ENCODE assay signal across 9 mouse cellular contexts in the genomic region with DNA sequence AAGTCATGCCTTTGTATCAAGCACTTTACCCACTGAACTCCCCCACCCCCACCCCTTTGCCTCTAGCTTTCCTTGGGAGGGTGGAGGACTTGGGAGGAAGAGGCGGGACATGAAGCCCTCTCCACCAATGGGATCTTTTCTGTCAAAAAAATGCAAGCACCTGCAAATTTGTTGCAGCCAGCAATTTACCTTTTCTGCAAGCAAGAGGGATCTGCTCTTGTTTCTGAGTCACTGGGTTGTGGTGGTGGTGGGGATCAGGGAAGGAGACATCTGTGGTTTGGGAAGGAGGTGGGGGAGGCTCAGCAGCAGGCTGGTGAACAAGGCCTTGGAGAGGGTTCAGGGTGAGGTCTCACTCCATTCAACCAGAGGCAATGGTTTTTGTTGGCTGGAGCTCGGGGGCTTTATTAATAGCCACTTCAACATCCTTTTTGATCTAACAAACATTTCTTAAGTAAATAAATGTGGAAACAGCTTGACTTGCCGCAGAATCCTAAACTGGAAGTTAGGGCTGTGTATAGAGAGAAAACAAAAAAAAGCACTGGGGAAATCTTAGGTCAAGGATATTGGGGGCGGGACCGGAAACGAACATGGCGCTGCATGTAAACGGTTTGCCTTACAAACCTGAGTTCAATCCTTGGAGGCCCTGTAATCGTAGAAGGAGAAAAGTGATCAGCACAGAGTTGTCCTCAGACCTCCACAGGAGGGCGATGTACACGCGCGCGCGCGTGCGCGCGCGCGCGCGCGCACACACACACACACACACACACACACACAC. TPM values are rescaled to one million over a fixed set of nuclear protein-coding genes. Genes with fewer than 3 reads are reported as not detected.
DNase-seq lines count a peak whose midpoint lies in the region; ATAC-seq lines count a peak whose summit lies in the region.
"Had no signal": no experiment of that assay in that cellular context is flagged by ENCODE, and none has a peak within 500 bp of the region (broad histone marks: within the 10 kb centered on the region; RNA-seq: fewer than 3 reads in every experiment).

No protein-coding gene starts in this region.

- ATAC-seq in midbrain, embryonic 16.5 days, result no peak
- ATAC-seq in intestine, embryonic 15.5 days, result no peak
- no peak for ATAC-seq in heart, embryonic 11.5 days (replicated peaks; ENCODE audit: insufficient number of reproducible peaks, low FRiP score, low TSS enrichment)

- WGBS in midbrain, embryonic 10.5 days, result 75% methylated on average over 24 of the region's 24 CpGs
- WGBS in midbrain, embryonic 16.5 days, result 61% methylated on average over 13 of the region's 24 CpGs
- WGBS in intestine, embryonic 15.5 days, result 65% methylated on average over 24 of the region's 24 CpGs
- 63% methylated on average over 23 of the region's 24 CpGs for WGBS in heart, embryonic 11.5 days (ENCODE audit: insufficient replicate concordance)

- H3K4me2 ChIP-seq in midbrain, embryonic 16.5 days (ENCODE audit: low read length), result no peak overlapping the region
- H3K4me2 ChIP-seq in intestine, embryonic 15.5 days (replicated peaks), result no peak overlapping the region
- H3K4me2 ChIP-seq in heart, embryonic 11.5 days, result no peak overlapping the region

- H3K27ac ChIP-seq in midbrain, embryonic 10.5 days (replicated peaks), result peak overlapping the region; percentile 88
- H3K27ac ChIP-seq in midbrain, embryonic 16.5 days (ENCODE audit: low read length), result no peak overlapping the region
- H3K27ac ChIP-seq in intestine, embryonic 15.5 days, result peak overlapping the region; percentile 48; the same call in 1 of the 2 replicates
- H3K27ac ChIP-seq in heart, embryonic 11.5 days (ENCODE audit: low read depth, low read length), result no peak overlapping the region
- H3K27ac ChIP-seq: heart, embryonic 10.5 days had no signal

- H3K4me1 ChIP-seq in midbrain, embryonic 10.5 days, result peaks cover 58% of the 10 kb centered on the region
- H3K4me1 ChIP-seq in midbrain, embryonic 16.5 days (ENCODE audit: control insufficient read depth, insufficient read depth, low read length), result peaks cover 27% of the 10 kb centered on the region
- H3K4me1 ChIP-seq in intestine, embryonic 15.5 days (replicated peaks), result peaks cover 34% of the 10 kb centered on the region
- peaks cover 6% of the 10 kb centered on the region; the same call in 1 of the 2 replicates for H3K4me1 ChIP-seq in heart, embryonic 11.5 days (ENCODE audit: control insufficient read depth, insufficient read depth, low read length)

- peak; percentile 28 for DNase-seq in embryo, embryonic 10.5 days (ENCODE audit: low spot score)
- no peak for DNase-seq in embryo, embryonic 9.5 days (ENCODE audit: extremely low spot score)
- DNase-seq in midbrain, embryonic 10.5 days (ENCODE audit: low spot score), result no peak
- peak; percentile 49 to 68 for DNase-seq in lung, postnatal 4 days
- DNase-seq in T-cell, adult 2 months (ENCODE audit: low spot score), result no peak

- peaks cover 15% of the 10 kb centered on the region; the same call in 1 of the 2 replicates for H3K27me3 ChIP-seq in midbrain, embryonic 10.5 days (ENCODE audit: low read depth, poor library complexity, severe bottlenecking)
- no peaks in the 10 kb centered on the region for H3K27me3 ChIP-seq in midbrain, embryonic 16.5 days (ENCODE audit: control insufficient read depth, insufficient read depth, low read depth, low read length)
- no peaks in the 10 kb centered on the region for H3K27me3 ChIP-seq in intestine, embryonic 15.5 days (replicated peaks)
- H3K27me3 ChIP-seq in heart, embryonic 11.5 days (ENCODE audit: control insufficient read depth, insufficient read depth, low read length), result peaks cover 26% of the 10 kb centered on the region

- H3K36me3 ChIP-seq in midbrain, embryonic 10.5 days, result no peaks in the 10 kb centered on the region
- no peaks in the 10 kb centered on the region for H3K36me3 ChIP-seq in midbrain, embryonic 16.5 days (ENCODE audit: control insufficient read depth, insufficient read depth, low read length)
- no peaks in the 10 kb centered on the region for H3K36me3 ChIP-seq in intestine, embryonic 15.5 days
- no peaks in the 10 kb centered on the region for H3K36me3 ChIP-seq in heart, embryonic 11.5 days (ENCODE audit: control insufficient read depth, insufficient read depth, low read length)
- H3K36me3 ChIP-seq: heart, embryonic 10.5 days had no signal

- H3K9ac ChIP-seq in midbrain, embryonic 16.5 days (ENCODE audit: low read depth, low read length), result no peak overlapping the region
- no peak overlapping the region for H3K9ac ChIP-seq in intestine, embryonic 15.5 days
- H3K9ac ChIP-seq in heart, embryonic 11.5 days (ENCODE audit: low read depth, low read length), result no peak overlapping the region

- 0 out of 2 replicates have a peak overlapping the region, but pooled peaks have one; percentile 35 for H3K4me3 ChIP-seq in midbrain, embryonic 10.5 days
- H3K4me3 ChIP-seq in midbrain, embryonic 16.5 days (ENCODE audit: low read depth, low read length), result no peak overlapping the region
- H3K4me3 ChIP-seq in intestine, embryonic 15.5 days (replicated peaks), result no peak overlapping the region
- no peak overlapping the region for H3K4me3 ChIP-seq in heart, embryonic 11.5 days (ENCODE audit: low read depth, low read length)

- H3K9me3 ChIP-seq in midbrain, embryonic 10.5 days (replicated peaks), result no peaks in the 10 kb centered on the region; the same call in 1 of the 2 replicates
- H3K9me3 ChIP-seq in midbrain, embryonic 16.5 days (replicated peaks; ENCODE audit: control insufficient read depth, low read length, poor library complexity, severe bottlenecking), result no peaks in the 10 kb centered on the region
- H3K9me3 ChIP-seq in intestine, embryonic 15.5 days, result no peaks in the 10 kb centered on the region
- no peaks in the 10 kb centered on the region for H3K9me3 ChIP-seq in heart, embryonic 11.5 days (replicated peaks; ENCODE audit: control insufficient read depth, low read length)
- H3K9me3 ChIP-seq: heart, embryonic 10.5 days had no signal

RNA-seq across cellular contexts. Expression of a gene that starts 42.8 kb away (rescaled TPM):
- polyA plus RNA-seq in midbrain, embryonic 10.5 days (2016; fragmentation: Nextera tagmentation; extraction: Ambion mirVana), result 3.3 and 3.9 TPM in 2 replicates
- 18.2 and 18.7 TPM in 2 replicates for polyA plus RNA-seq in midbrain, embryonic 16.5 days (2015; fragmentation: Nextera tagmentation; extraction: Ambion mirVana)
- polyA plus RNA-seq in intestine, embryonic 15.5 days (2015; fragmentation: Nextera tagmentation; extraction: Ambion mirVana), result 4.8 and 5.5 TPM in 2 replicates
- polyA plus RNA-seq in heart, embryonic 11.5 days (2014; fragmentation: Nextera tagmentation; extraction: Ambion mirVana), result 1.2 and 1.4 TPM in 2 replicates

Comparison
In these comparisons a context has a peak if more than half of its experiments do, and no peak if none do; other contexts are left out.
1. DNase-seq: peak in embryo, embryonic 10.5 days (single experiment) and lung, postnatal 4 days (2 of 2); none in embryo, embryonic 9.5 days (single experiment), midbrain, embryonic 10.5 days (single experiment) and T-cell, adult 2 months (single experiment).
2. H3K27ac ChIP-seq: peak in midbrain, embryonic 10.5 days (single experiment) and intestine, embryonic 15.5 days (single experiment); none in midbrain, embryonic 16.5 days (single experiment) and heart, embryonic 11.5 days (single experiment).